In the genomic region with DNA sequence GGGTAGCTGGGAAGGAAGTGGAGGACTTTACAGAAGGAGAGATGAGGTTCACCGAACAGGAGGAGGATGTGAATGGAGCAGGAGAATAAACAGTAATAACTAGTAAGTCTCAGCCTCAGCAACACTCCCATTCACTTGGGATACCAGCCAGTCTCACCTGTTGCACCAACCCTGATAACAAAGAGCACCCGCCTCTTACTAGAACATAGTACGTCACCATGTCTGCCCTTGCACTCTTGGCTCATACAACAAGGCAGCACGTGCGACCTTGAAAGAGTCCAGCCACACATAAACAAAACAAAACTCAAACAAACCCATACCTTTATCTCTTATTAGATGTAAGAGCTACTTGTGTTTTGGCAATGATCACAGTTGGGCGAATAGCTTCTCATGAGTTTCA, we compare ENCODE assay signal across 38 mouse cellular contexts. TPM values are rescaled to one million over a fixed set of nuclear protein-coding genes. Genes with fewer than 3 reads are reported as not detected.
DNase-seq lines count a peak whose midpoint lies in the region; ATAC-seq and TF ChIP-seq lines count a peak whose summit lies in the region.
"Had no signal": no experiment of that assay in that cellular context is flagged by ENCODE, and none has a peak within 500 bp of the region (broad histone marks: within the 10 kb centered on the region; RNA-seq: fewer than 3 reads in every experiment).

No protein-coding gene starts in this region.

- no peak overlapping the region for H3K27ac ChIP-seq in liver, adult 2 months (replicated peaks; ENCODE audit: insufficient read depth, low read depth, low read length)
- no peak overlapping the region for H3K27ac ChIP-seq in liver, embryonic 11.5 days (ENCODE audit: low read depth, low read length)
- no peak overlapping the region for H3K27ac ChIP-seq in stomach, postnatal 0 days (replicated peaks)
- H3K27ac ChIP-seq: embryonic facial prominence, embryonic 12.5 days; embryonic facial prominence, embryonic 15.5 days; heart, adult 2 months; heart, embryonic 10.5 days; heart, embryonic 13.5 days; hindbrain, embryonic 14.5 days; hindbrain, postnatal 0 days had no signal

- no peaks in the 10 kb centered on the region for H3K79me2 ChIP-seq in liver, adult 2 months (ENCODE audit: control insufficient read depth, insufficient read depth, low read length)

- no peak overlapping the region for H3K4me2 ChIP-seq in liver, embryonic 11.5 days
- H3K4me2 ChIP-seq in stomach, postnatal 0 days (replicated peaks; ENCODE audit: low read depth): no peak overlapping the region
- H3K4me2 ChIP-seq: embryonic facial prominence, embryonic 12.5 days; embryonic facial prominence, embryonic 15.5 days; heart, embryonic 13.5 days; hindbrain, embryonic 14.5 days had no signal

- no peak for ATAC-seq in liver, embryonic 11.5 days (replicated peaks; ENCODE audit: low FRiP score)
- ATAC-seq in stomach, postnatal 0 days (ENCODE audit: low FRiP score, low TSS enrichment): peak; percentile 87
- ATAC-seq: forebrain, embryonic 14.5 days; forebrain, postnatal 0 days; hindbrain, postnatal 0 days had no signal

- no peaks in the 10 kb centered on the region for H3K27me3 ChIP-seq in liver, adult 2 months (ENCODE audit: control insufficient read depth, insufficient read depth, low read length)
- H3K27me3 ChIP-seq in liver, embryonic 11.5 days (replicated peaks; ENCODE audit: control insufficient read depth, insufficient read depth, low read length): no peaks in the 10 kb centered on the region
- no peaks in the 10 kb centered on the region for H3K27me3 ChIP-seq in stomach, postnatal 0 days (ENCODE audit: control insufficient read depth, insufficient read depth, low read length)
- H3K27me3 ChIP-seq: CH12.LX; embryonic facial prominence, embryonic 12.5 days; embryonic facial prominence, embryonic 15.5 days; heart, embryonic 13.5 days; Patski had no signal

- no peak for TF ChIP-seq CTCF in liver, adult 2 months (IDR thresholded peaks at IDR 0.05; ENCODE audit: low read depth, low read length)
- no peak for TF ChIP-seq CTCF in stomach, postnatal 0 days (IDR thresholded peaks at IDR 0.05; ENCODE audit: low read depth)

- H3K36me3 ChIP-seq in liver, adult 2 months (ENCODE audit: control insufficient read depth, insufficient read depth, low read length): no peaks in the 10 kb centered on the region
- no peaks in the 10 kb centered on the region for H3K36me3 ChIP-seq in liver, embryonic 11.5 days (ENCODE audit: control insufficient read depth, insufficient read depth, low read length)
- no peaks in the 10 kb centered on the region for H3K36me3 ChIP-seq in stomach, postnatal 0 days (ENCODE audit: control insufficient read depth, insufficient read depth, low read length)
- H3K36me3 ChIP-seq: embryonic facial prominence, embryonic 12.5 days; embryonic facial prominence, embryonic 15.5 days; G1E; heart, embryonic 10.5 days; heart, embryonic 13.5 days had no signal

- TF ChIP-seq EP300 in stomach, postnatal 0 days (optimal IDR thresholded peaks at IDR 0.05): no peak

- no peak overlapping the region for H3K4me3 ChIP-seq in liver, adult 2 months (ENCODE audit: insufficient read depth, low read depth, low read length)
- no peak overlapping the region for H3K4me3 ChIP-seq in liver, embryonic 11.5 days (ENCODE audit: low read depth, low read length)
- no peak overlapping the region for H3K4me3 ChIP-seq in stomach, postnatal 0 days (ENCODE audit: low read depth, low read length)
- H3K4me3 ChIP-seq: embryonic facial prominence, embryonic 12.5 days; embryonic facial prominence, embryonic 15.5 days; heart, adult 2 months; heart, embryonic 10.5 days; heart, embryonic 13.5 days had no signal

- TF ChIP-seq POLR2A in liver, adult 2 months (IDR thresholded peaks at IDR 0.05; ENCODE audit: extremely low read depth, insufficient read depth, low read length): no peak

- peak; percentile 26 for DNase-seq in liver, adult 2 months (ENCODE audit: extremely low read depth, low read depth, low spot score)
- DNase-seq in liver, embryonic 11.5 days (ENCODE audit: low spot score): no peak
- DNase-seq in ovary, adult 18-20 months (ENCODE audit: low spot score): peak; percentile 3
- DNase-seq in ovary, postnatal 10 days (ENCODE audit: low spot score): no peak
- DNase-seq in lung, postnatal 25 days (ENCODE audit: low spot score): peak; percentile 31
- peak; percentile 24 for DNase-seq in stomach, postnatal 0 days (ENCODE audit: low spot score)
- DNase-seq in embryo, embryonic 10 days (ENCODE audit: low spot score): no peak
- no peak for DNase-seq in spleen, adult 18-20 months
- DNase-seq: adrenal gland, postnatal 25 days; B cell, adult 2 months; cerebellum, adult 11-12 months; cerebellum, adult 8-10 months; cerebellum, postnatal 10 days; cerebellum, postnatal 36 days; forebrain, postnatal 0 days; gastrocnemius, postnatal 25 days; heart, adult 2 months; heart, postnatal 14 days; heart, postnatal 4 days had no signal

- H3K9ac ChIP-seq in liver, adult 2 months (ENCODE audit: low read depth, low read length): no peak overlapping the region
- no peak overlapping the region for H3K9ac ChIP-seq in liver, embryonic 11.5 days (ENCODE audit: low read depth, low read length)
- H3K9ac ChIP-seq in stomach, postnatal 0 days (ENCODE audit: low read length): no peak overlapping the region
- H3K9ac ChIP-seq: embryonic facial prominence, embryonic 12.5 days; embryonic facial prominence, embryonic 15.5 days; forebrain, postnatal 0 days; heart, embryonic 13.5 days; hindbrain, embryonic 14.5 days had no signal

- WGBS in liver, adult 2 months: 68% methylated on average over 6 of the region's 6 CpGs
- WGBS in liver, embryonic 11.5 days: 86% methylated on average over 6 of the region's 6 CpGs
- WGBS in stomach, postnatal 0 days: 62% methylated on average over 6 of the region's 6 CpGs

- H3K9me3 ChIP-seq in liver, embryonic 11.5 days (ENCODE audit: control insufficient read depth, low read length): no peaks in the 10 kb centered on the region
- no peaks in the 10 kb centered on the region for H3K9me3 ChIP-seq in stomach, postnatal 0 days (ENCODE audit: control insufficient read depth, low read length)
- H3K9me3 ChIP-seq: embryonic facial prominence, embryonic 12.5 days; embryonic facial prominence, embryonic 15.5 days; G1E; heart, embryonic 10.5 days; heart, embryonic 13.5 days had no signal

- no peaks in the 10 kb centered on the region for H3K4me1 ChIP-seq in liver, adult 2 months (ENCODE audit: control insufficient read depth, insufficient read depth, low read length)
- H3K4me1 ChIP-seq in liver, embryonic 11.5 days (replicated peaks; ENCODE audit: control insufficient read depth, insufficient read depth, low read length): no peaks in the 10 kb centered on the region
- H3K4me1 ChIP-seq in stomach, postnatal 0 days (replicated peaks; ENCODE audit: control insufficient read depth, insufficient read depth): no peaks in the 10 kb centered on the region
- H3K4me1 ChIP-seq: embryonic facial prominence, embryonic 12.5 days had no signal

RNA-seq across cellular contexts. Expression of a gene that starts 5.7 kb away (rescaled TPM):
- total RNA-seq in liver, adult 2 months (2014; rRNA removed): not detected in 2 replicates
- 0.11 TPM in 1 of 2 replicates, not detected in the other for polyA plus RNA-seq in liver, adult 2 months (2012; rRNA removed)
- 0.18 and 0.21 TPM in 2 replicates for polyA plus RNA-seq in liver, embryonic 11.5 days (2014; fragmentation: Nextera tagmentation; extraction: Ambion mirVana)
- 0.34 and 0.45 TPM in 2 replicates for polyA plus RNA-seq in stomach, postnatal 0 days (2015; fragmentation: Nextera tagmentation; extraction: Ambion mirVana)
- total RNA-seq: adrenal gland, postnatal 25 days; gastrocnemius, postnatal 25 days had no signal
- polyA plus RNA-seq: G1E had no signal

RNA-seq across cellular contexts. Expression of a gene that starts 9.8 kb away (rescaled TPM):
- not detected in 2 replicates for total RNA-seq in liver, adult 2 months (2014; rRNA removed)
- polyA plus RNA-seq in liver, adult 2 months (2012; rRNA removed): not detected in 2 replicates
- polyA plus RNA-seq in liver, embryonic 11.5 days (2014; fragmentation: Nextera tagmentation; extraction: Ambion mirVana): not detected in 2 replicates
- not detected in 2 replicates for polyA plus RNA-seq in stomach, postnatal 0 days (2015; fragmentation: Nextera tagmentation; extraction: Ambion mirVana)
- total RNA-seq: adrenal gland, adult 18-20 months; adrenal gland, postnatal 25 days; CH12.LX; forebrain, postnatal 0 days; G1E; gastrocnemius, adult 8-10 months; gastrocnemius, postnatal 25 days; heart, adult 2 months; heart, postnatal 14 days; heart, postnatal 4 days; hindbrain, postnatal 0 days had no signal
- polyA plus RNA-seq: brain, embryonic 14.5 days; cortical plate, adult 2 months; embryonic facial prominence, embryonic 12.5 days; forebrain, embryonic 11.5 days; forebrain, embryonic 14.5 days; forebrain, postnatal 0 days; frontal cortex, adult 2 months; G1E; gonadal fat pad, adult 2 months; heart, adult 2 months; heart, embryonic 10.5 days; heart, embryonic 13.5 days; heart, embryonic 16.5 days; hindbrain, embryonic 11.5 days; hindbrain, embryonic 14.5 days; hindbrain, postnatal 0 days; Patski had no signal

RNA-seq across cellular contexts. Expression of a gene that starts 12.2 kb away (rescaled TPM):
- total RNA-seq in liver, adult 2 months (2014; rRNA removed): not detected in 2 replicates
- polyA plus RNA-seq in liver, adult 2 months (2012; rRNA removed): not detected in 2 replicates
- polyA plus RNA-seq in liver, embryonic 11.5 days (2014; fragmentation: Nextera tagmentation; extraction: Ambion mirVana): not detected in 2 replicates
- not detected in 2 replicates for polyA plus RNA-seq in stomach, postnatal 0 days (2015; fragmentation: Nextera tagmentation; extraction: Ambion mirVana)
- total RNA-seq: adrenal gland, adult 18-20 months; adrenal gland, postnatal 25 days; CH12.LX; forebrain, postnatal 0 days; gastrocnemius, adult 8-10 months; gastrocnemius, postnatal 25 days; heart, adult 2 months; heart, postnatal 14 days; heart, postnatal 4 days; hindbrain, postnatal 0 days had no signal
- polyA plus RNA-seq: brain, embryonic 14.5 days; cortical plate, adult 2 months; embryonic facial prominence, embryonic 12.5 days; forebrain, embryonic 11.5 days; forebrain, embryonic 14.5 days; forebrain, postnatal 0 days; G1E; gonadal fat pad, adult 2 months; heart, adult 2 months; heart, embryonic 10.5 days; heart, embryonic 13.5 days; heart, embryonic 16.5 days; hindbrain, embryonic 11.5 days; hindbrain, embryonic 14.5 days; hindbrain, postnatal 0 days; Patski had no signal

RNA-seq across cellular contexts. Expression of a gene that starts 26.7 kb away (rescaled TPM):
- not detected in 2 replicates for total RNA-seq in liver, adult 2 months (2014; rRNA removed)
- not detected in 2 replicates for polyA plus RNA-seq in liver, adult 2 months (2012; rRNA removed)
- polyA plus RNA-seq in liver, embryonic 11.5 days (2014; fragmentation: Nextera tagmentation; extraction: Ambion mirVana): not detected in 2 replicates
- polyA plus RNA-seq in stomach, postnatal 0 days (2015; fragmentation: Nextera tagmentation; extraction: Ambion mirVana): not detected in 2 replicates
- total RNA-seq: adrenal gland, adult 18-20 months; adrenal gland, postnatal 25 days; CH12.LX; forebrain, postnatal 0 days; G1E; gastrocnemius, adult 8-10 months; gastrocnemius, postnatal 25 days; heart, adult 2 months; heart, postnatal 14 days; heart, postnatal 4 days; hindbrain, postnatal 0 days had no signal
- polyA plus RNA-seq: brain, embryonic 14.5 days; cortical plate, adult 2 months; embryonic facial prominence, embryonic 12.5 days; forebrain, embryonic 11.5 days; forebrain, embryonic 14.5 days; forebrain, postnatal 0 days; frontal cortex, adult 2 months; G1E; gonadal fat pad, adult 2 months; heart, adult 2 months; heart, embryonic 10.5 days; heart, embryonic 13.5 days; heart, embryonic 16.5 days; hindbrain, embryonic 11.5 days; hindbrain, embryonic 14.5 days; hindbrain, postnatal 0 days; Patski had no signal

RNA-seq across cellular contexts. Expression of a gene that starts 28.2 kb away (rescaled TPM):
- total RNA-seq in liver, adult 2 months (2014; rRNA removed): not detected in 2 replicates
- not detected in 2 replicates for polyA plus RNA-seq in liver, adult 2 months (2012; rRNA removed)
- not detected in 2 replicates for polyA plus RNA-seq in liver, embryonic 11.5 days (2014; fragmentation: Nextera tagmentation; extraction: Ambion mirVana)
- not detected in 2 replicates for polyA plus RNA-seq in stomach, postnatal 0 days (2015; fragmentation: Nextera tagmentation; extraction: Ambion mirVana)
- total RNA-seq: adrenal gland, adult 18-20 months; adrenal gland, postnatal 25 days; CH12.LX; forebrain, postnatal 0 days; gastrocnemius, adult 8-10 months; gastrocnemius, postnatal 25 days; heart, adult 2 months; heart, postnatal 14 days; heart, postnatal 4 days; hindbrain, postnatal 0 days had no signal
- polyA plus RNA-seq: brain, embryonic 14.5 days; cortical plate, adult 2 months; embryonic facial prominence, embryonic 12.5 days; forebrain, embryonic 11.5 days; forebrain, embryonic 14.5 days; forebrain, postnatal 0 days; G1E; gonadal fat pad, adult 2 months; heart, adult 2 months; heart, embryonic 10.5 days; heart, embryonic 13.5 days; heart, embryonic 16.5 days; hindbrain, embryonic 11.5 days; hindbrain, embryonic 14.5 days; hindbrain, postnatal 0 days; Patski had no signal

Comparison
In these comparisons a context has a peak if more than half of its experiments do, and no peak if none do; other contexts are left out.
1. DNase-seq: peak in liver, adult 2 months (single experiment), ovary, adult 18-20 months (single experiment), lung, postnatal 25 days (single experiment) and stomach, postnatal 0 days (single experiment); none in liver, embryonic 11.5 days (single experiment), ovary, postnatal 10 days (single experiment), embryo, embryonic 10 days (single experiment) and spleen, adult 18-20 months (0 of 2).